In genomic region chr4:126261675-126262074, GRCm38 (mm10) we compare ENCODE assay signal across 8 mouse cellular contexts. TPM values are rescaled to one million over a fixed set of nuclear protein-coding genes. Genes with fewer than 3 reads are reported as not detected.
DNase-seq lines count a peak whose midpoint lies in the region; ATAC-seq lines count a peak whose summit lies in the region.

No protein-coding gene starts in this region.

- no peak for ATAC-seq in heart, embryonic 16.5 days (replicated peaks; ENCODE audit: extremely low read depth, insufficient read depth, low FRiP score)
- no peak for ATAC-seq in neural tube, embryonic 11.5 days (ENCODE audit: insufficient read depth, low FRiP score, low TSS enrichment)

- 0 out of 2 replicates have a peak overlapping the region, but pooled peaks have one; percentile 4 for H3K9ac ChIP-seq in heart, embryonic 16.5 days (ENCODE audit: low read length)
- 0 out of 2 replicates have a peak overlapping the region, but pooled peaks have one; percentile 15 for H3K9ac ChIP-seq in neural tube, embryonic 11.5 days (ENCODE audit: low read length)

- H3K4me1 ChIP-seq in heart, embryonic 16.5 days (ENCODE audit: control insufficient read depth, insufficient read depth, low read length) = peaks cover 54% of the 10 kb centered on the region
- peaks cover 43% of the 10 kb centered on the region for H3K4me1 ChIP-seq in neural tube, embryonic 11.5 days (ENCODE audit: control insufficient read depth, insufficient read depth, low read length)
- H3K4me1 ChIP-seq in limb, embryonic 10.5 days = peaks cover 62% of the 10 kb centered on the region

- WGBS in heart, embryonic 16.5 days = 47% methylated on average over 7 of the region's 7 CpGs
- 54% methylated on average over 7 of the region's 7 CpGs for WGBS in neural tube, embryonic 11.5 days
- WGBS in limb, embryonic 10.5 days = 55% methylated on average over 7 of the region's 7 CpGs

- H3K4me2 ChIP-seq in heart, embryonic 16.5 days (ENCODE audit: low read depth, low read length) = peak overlapping the region; percentile 41; the same call in 1 of the 2 replicates
- no peak overlapping the region; the same call in 1 of the 2 replicates for H3K4me2 ChIP-seq in neural tube, embryonic 11.5 days (ENCODE audit: low read depth)

- DNase-seq in heart, postnatal 4 days = no peak
- DNase-seq in neural tube, embryonic 11.5 days (ENCODE audit: low spot score) = no peak
- no peak for DNase-seq in neural tube, embryonic 10.5 days (ENCODE audit: extremely low spot score, low spot score)
- no peak for DNase-seq in limb, embryonic 10.5 days (ENCODE audit: low spot score)
- no peak for DNase-seq in frontal cortex, postnatal 14 days (ENCODE audit: low spot score in 2 of 2)
- no peak for DNase-seq in gastrocnemius, postnatal 25 days
- no peak for DNase-seq in urinary bladder, adult 2 months (ENCODE audit: low spot score)

- no peaks in the 10 kb centered on the region for H3K36me3 ChIP-seq in heart, embryonic 16.5 days (ENCODE audit: control insufficient read depth, insufficient read depth)
- no peaks in the 10 kb centered on the region; the same call in 1 of the 2 replicates for H3K36me3 ChIP-seq in neural tube, embryonic 11.5 days (ENCODE audit: control insufficient read depth, insufficient read depth, low read length)
- 0 out of 2 replicates have a peak, but pooled peaks cover 4% of the 10 kb centered on the region for H3K36me3 ChIP-seq in limb, embryonic 10.5 days

- peak overlapping the region; percentile 57 for H3K27ac ChIP-seq in heart, embryonic 16.5 days (ENCODE audit: low read length)
- no peak overlapping the region for H3K27ac ChIP-seq in neural tube, embryonic 11.5 days (ENCODE audit: low read depth, low read length)
- peak overlapping the region; percentile 91; the same call in 1 of the 2 replicates for H3K27ac ChIP-seq in limb, embryonic 10.5 days

- H3K9me3 ChIP-seq in heart, embryonic 16.5 days (replicated peaks; ENCODE audit: control insufficient read depth, low read length) = no peaks in the 10 kb centered on the region
- H3K9me3 ChIP-seq in neural tube, embryonic 11.5 days (ENCODE audit: control insufficient read depth, low read length) = no peaks in the 10 kb centered on the region
- no peaks in the 10 kb centered on the region for H3K9me3 ChIP-seq in limb, embryonic 10.5 days (replicated peaks)

- H3K4me3 ChIP-seq in heart, embryonic 16.5 days (ENCODE audit: low read length) = no peak overlapping the region
- no peak overlapping the region for H3K4me3 ChIP-seq in neural tube, embryonic 11.5 days (ENCODE audit: low read depth, low read length)
- peak overlapping the region; percentile 86 for H3K4me3 ChIP-seq in limb, embryonic 10.5 days

- no peaks in the 10 kb centered on the region for H3K27me3 ChIP-seq in heart, embryonic 16.5 days (ENCODE audit: control insufficient read depth, insufficient read depth, low read length)
- no peaks in the 10 kb centered on the region for H3K27me3 ChIP-seq in neural tube, embryonic 11.5 days (ENCODE audit: control insufficient read depth, insufficient read depth, low read length)
- H3K27me3 ChIP-seq in limb, embryonic 10.5 days (ENCODE audit: low read depth, poor library complexity, severe bottlenecking) = no peaks in the 10 kb centered on the region

RNA-seq across cellular contexts. Expression of gene Trappc3, which starts 0.5 kb away (rescaled TPM):
- 78.1 and 81.3 TPM in 2 replicates for polyA plus RNA-seq in heart, embryonic 16.5 days (2015; fragmentation: Nextera tagmentation; extraction: Ambion mirVana)
- 10 to 100 TPM; 50.7 to 54.3 TPM for total RNA-seq in heart, postnatal 4 days (2021)
- 32.1 and 45.4 TPM in 2 replicates for polyA plus RNA-seq in neural tube, embryonic 11.5 days (2014; fragmentation: Nextera tagmentation; extraction: Ambion mirVana)
- polyA plus RNA-seq in limb, embryonic 10.5 days (2016; fragmentation: Nextera tagmentation; extraction: Ambion mirVana) = 83.1 and 95.3 TPM in 2 replicates
- 10 to 100 TPM; 18.0 to 21.0 TPM for total RNA-seq in gastrocnemius, postnatal 25 days (2021)
- polyA plus RNA-seq in urinary bladder, adult 2 months (2012; rRNA removed) = 85.7 and 101 TPM in 2 replicates

RNA-seq across cellular contexts. Expression of gene Map7d1, which starts 5.5 kb away (rescaled TPM):
- 34.7 and 36.1 TPM in 2 replicates for polyA plus RNA-seq in heart, embryonic 16.5 days (2015; fragmentation: Nextera tagmentation; extraction: Ambion mirVana)
- 100 to 1,000 TPM; 182 to 197 TPM for total RNA-seq in heart, postnatal 4 days (2021)
- polyA plus RNA-seq in neural tube, embryonic 11.5 days (2014; fragmentation: Nextera tagmentation; extraction: Ambion mirVana) = 80.9 and 83.6 TPM in 2 replicates
- 56.2 and 63.2 TPM in 2 replicates for polyA plus RNA-seq in limb, embryonic 10.5 days (2016; fragmentation: Nextera tagmentation; extraction: Ambion mirVana)
- total RNA-seq in gastrocnemius, postnatal 25 days (2021) = 100 to 1,000 TPM; 166 to 187 TPM
- 103 and 127 TPM in 2 replicates for polyA plus RNA-seq in urinary bladder, adult 2 months (2012; rRNA removed)

RNA-seq across cellular contexts. Expression of gene Col8a2, which starts 24.9 kb away (rescaled TPM):
- polyA plus RNA-seq in heart, embryonic 16.5 days (2015; fragmentation: Nextera tagmentation; extraction: Ambion mirVana) = 4.5 and 5.0 TPM in 2 replicates
- 1 to 10 TPM; 2.3 to 3.1 TPM for total RNA-seq in heart, postnatal 4 days (2021)
- 7.4 and 7.9 TPM in 2 replicates for polyA plus RNA-seq in neural tube, embryonic 11.5 days (2014; fragmentation: Nextera tagmentation; extraction: Ambion mirVana)
- polyA plus RNA-seq in limb, embryonic 10.5 days (2016; fragmentation: Nextera tagmentation; extraction: Ambion mirVana) = 0.65 and 1.4 TPM in 2 replicates
- total RNA-seq in gastrocnemius, postnatal 25 days (2021) = 1 to 10 TPM in 1 of 2 experiments, under 1 TPM in 1; 0.96 to 3.9 TPM
- polyA plus RNA-seq in urinary bladder, adult 2 months (2012; rRNA removed) = 17.6 and 22.6 TPM in 2 replicates

RNA-seq across cellular contexts. Expression of gene Thrap3, which starts 59.1 kb away (rescaled TPM):
- polyA plus RNA-seq in heart, embryonic 16.5 days (2015; fragmentation: Nextera tagmentation; extraction: Ambion mirVana) = 137 and 143 TPM in 2 replicates
- total RNA-seq in heart, postnatal 4 days (2021) = 100 to 1,000 TPM; 226 TPM
- 197 and 217 TPM in 2 replicates for polyA plus RNA-seq in neural tube, embryonic 11.5 days (2014; fragmentation: Nextera tagmentation; extraction: Ambion mirVana)
- polyA plus RNA-seq in limb, embryonic 10.5 days (2016; fragmentation: Nextera tagmentation; extraction: Ambion mirVana) = 263 and 287 TPM in 2 replicates
- 10 to 100 TPM; 90.9 to 92.4 TPM for total RNA-seq in gastrocnemius, postnatal 25 days (2021)
- 111 and 130 TPM in 2 replicates for polyA plus RNA-seq in urinary bladder, adult 2 months (2012; rRNA removed)

RNA-seq across cellular contexts. Expression of gene Adprhl2, which starts 59.8 kb away (rescaled TPM):
- 38.6 and 41.1 TPM in 2 replicates for polyA plus RNA-seq in heart, embryonic 16.5 days (2015; fragmentation: Nextera tagmentation; extraction: Ambion mirVana)
- 10 to 100 TPM; 18.7 to 19.9 TPM for total RNA-seq in heart, postnatal 4 days (2021)
- 52.7 and 56.8 TPM in 2 replicates for polyA plus RNA-seq in neural tube, embryonic 11.5 days (2014; fragmentation: Nextera tagmentation; extraction: Ambion mirVana)
- polyA plus RNA-seq in limb, embryonic 10.5 days (2016; fragmentation: Nextera tagmentation; extraction: Ambion mirVana) = 95.1 and 97.5 TPM in 2 replicates
- 1 to 10 TPM; 7.4 to 8.4 TPM for total RNA-seq in gastrocnemius, postnatal 25 days (2021)
- polyA plus RNA-seq in urinary bladder, adult 2 months (2012; rRNA removed) = 42.3 and 48.2 TPM in 2 replicates
